Mouse (Mus musculus) CD4-positive, CD25-positive, alpha-beta regulatory T cell, adult 2 months (primary cell): ENCODE results near the gene 4930432K21Rik.
A peak's percentile ranks its signal among the peaks of the same experiment; 100 is the strongest.

Source experiments
- DNase-seq: peaks from one replicate; pipeline ENCODE4 v3.0.0-alpha.2; 2012; ENCODE audit warnings: low read depth, low spot score

Gene 4930432K21Rik

GRCm38 (mm10) chr8:84147324-84147766, 480 bp upstream of the 4930432K21Rik start:
- DNase-seq: no peak

GRCm38 (mm10) chr8:84148531-84148850, 666 bp downstream of the 4930432K21Rik start:
- no peak for DNase-seq

- no peak for DNase-seq
These were observed 1.4 kb downstream of the 4930432K21Rik start for GRCm38 (mm10) chr8:84149181-84149580.

GRCm38 (mm10) chr8:84157620-84158019, 9.8 kb downstream of the 4930432K21Rik start:
- no peak for DNase-seq

GRCm38 (mm10) chr8:84167696-84168095, 19.9 kb downstream of the 4930432K21Rik start:
- no peak for DNase-seq

- no peak for DNase-seq
These were observed 22.3 kb downstream of the 4930432K21Rik start for GRCm38 (mm10) chr8:84170096-84170495.

- DNase-seq: peak; percentile 79
These were observed 26.0 kb downstream of the 4930432K21Rik start for GRCm38 (mm10) chr8:84173861-84174260.

- DNase-seq: peak; percentile 9
These were observed 28.7 kb downstream of the 4930432K21Rik start for GRCm38 (mm10) chr8:84176560-84176959.

GRCm38 (mm10) chr8:84177405-84177804, 29.6 kb downstream of the 4930432K21Rik start:
- DNase-seq: no peak

GRCm38 (mm10) chr8:84178592-84178991, 30.8 kb downstream of the 4930432K21Rik start:
- no peak for DNase-seq

GRCm38 (mm10) chr8:84179946-84180345, 32.1 kb downstream of the 4930432K21Rik start:
- DNase-seq: no peak

- peak; percentile 68 for DNase-seq
These were observed 32.8 kb downstream of the 4930432K21Rik start for GRCm38 (mm10) chr8:84180530-84181190.

GRCm38 (mm10) chr8:84182833-84183232, 35.0 kb downstream of the 4930432K21Rik start:
- DNase-seq: no peak

- peak; percentile 45 for DNase-seq
These were observed 35.6 kb downstream of the 4930432K21Rik start for GRCm38 (mm10) chr8:84183261-84184084.

- peak; percentile 12 for DNase-seq
These were observed 36.5 kb downstream of the 4930432K21Rik start for GRCm38 (mm10) chr8:84184085-84185043.

GRCm38 (mm10) chr8:84185117-84185516, 37.3 kb downstream of the 4930432K21Rik start, which contains the start of gene Nanos3:
Gene Nanos3 (minus strand): TSS chr8:84185217.
- DNase-seq: no peak

- peak; percentile 92 for DNase-seq
These were observed 38.7 kb downstream of the 4930432K21Rik start for GRCm38 (mm10) chr8:84186547-84186946.

- DNase-seq: peak; percentile 82
These were observed 39.4 kb downstream of the 4930432K21Rik start for GRCm38 (mm10) chr8:84187065-84187755.

- no peak for DNase-seq
These were observed 40.8 kb downstream of the 4930432K21Rik start for GRCm38 (mm10) chr8:84188671-84189070.

GRCm38 (mm10) chr8:84189603-84190002, 41.8 kb downstream of the 4930432K21Rik start:
- no peak for DNase-seq
